Mouse (Mus musculus) olfactory bulb, adult 2 months (tissue): ENCODE data around the gene Rps19. TPM values are rescaled to one million over a fixed set of nuclear protein-coding genes. Genes with fewer than 3 reads are reported as not detected.
A peak's percentile ranks its signal among the peaks of the same experiment; 100 is the strongest.

Experiments used
- H3K27ac ChIP-seq: fragments of 200-500 bp; 2 replicates; pipeline ENCODE4 v1.5.1; 2012; ENCODE audit warnings: low read depth, low read length; ENCODE audit not compliant: insufficient read depth
- H3K4me1 ChIP-seq: fragments of 200-500 bp; 2 replicates; pipeline ENCODE4 v1.6.1; 2012; ENCODE audit warnings: low read length; ENCODE audit not compliant: control insufficient read depth, insufficient read depth
- H3K4me3 ChIP-seq: fragments of 200-500 bp; 2 replicates; pipeline ENCODE4 v1.5.1; 2012; ENCODE audit warnings: mild to moderate bottlenecking, low read depth, low read length, moderate library complexity; ENCODE audit not compliant: insufficient read depth
- CTCF ChIP-seq: fragments of 200-500 bp; IDR thresholded peaks from 2 replicates; pipeline ENCODE4 v1.5.1; 2012; ENCODE audit warnings: low read depth, mild to moderate bottlenecking, low read length, moderate library complexity; ENCODE audit not compliant: insufficient read depth
- POLR2A ChIP-seq: fragments of 200-500 bp; IDR thresholded peaks from 2 replicates; pipeline ENCODE4 v1.6.1; 2012; ENCODE audit warnings: mild to moderate bottlenecking, low read depth, low read length, moderate library complexity; ENCODE audit not compliant: insufficient read depth
- WGBS: fragments of 180-500 bp; shearing (Covaris S2); methylation state at CpG from one replicate; pipeline ENCODE4 v1.1.7; 2018; 5-methylcytosine and 5-hydroxymethylcytosine counted together
- polyA plus RNA-seq: library from polyadenylated mRNA; stranded (reverse); fragments of >200 nt; gene quantifications from 2 replicates; pipeline ENCODE4 v1.2.4, GENCODE M21; 2012; ENCODE audit warnings: low replicate concordance; ENCODE audit not compliant: missing spikeins, insufficient read depth, insufficient read length

Rps19 gene
- polyA plus RNA-seq, 1 experiment = 1,132 TPM

- WGBS = 77% methylated on average over 5 of the region's 5 CpGs
Measured at GRCm38 (mm10) chr7:24897959-24898358, 13.8 kb downstream of the Rps19 start.

GRCm38 (mm10) chr7:24901114-24901513 is 16.9 kb downstream of the Rps19 start:
- peaks cover 10% of the 10 kb centered on the region for H3K4me1 ChIP-seq
- no peak overlapping the region for H3K27ac ChIP-seq
- TF ChIP-seq CTCF = no peak
- TF ChIP-seq POLR2A = no peak
- 83% methylated on average over 6 of the region's 6 CpGs for WGBS
- H3K4me3 ChIP-seq = no peak overlapping the region

More at GRCm38 (mm10) chr7:24897959-24898358, 13.8 kb downstream of the Rps19 start:
- Histone ChIP-seq H3K4me1 (peaks cover 2% of the 10 kb centered on the region; the same call in 1 of the 2 replicates), H3K27ac (no peak overlapping the region), H3K4me3 (no peak overlapping the region)
- no peak for TF ChIP-seq CTCF
- no peak for TF ChIP-seq POLR2A

GRCm38 (mm10) chr7:24901842-24902241 is 17.7 kb downstream of the Rps19 start:
- H3K27ac ChIP-seq = peak overlapping the region; percentile 12; the same call in 1 of the 2 replicates
- no peak for TF ChIP-seq CTCF
- no peak for TF ChIP-seq POLR2A
- WGBS = 51% methylated on average over 1 of the region's 1 CpGs
- peaks cover 14% of the 10 kb centered on the region for H3K4me1 ChIP-seq
- no peak overlapping the region for H3K4me3 ChIP-seq

GRCm38 (mm10) chr7:24902264-24902629 is 18.1 kb downstream of the Rps19 start:
- WGBS = 65% methylated on average over 2 of the region's 2 CpGs
- Histone ChIP-seq H3K4me1 (peaks cover 18% of the 10 kb centered on the region), H3K27ac (peak overlapping the region; percentile 12; the same call in 1 of the 2 replicates), H3K4me3 (peak overlapping the region; percentile 71; the same call in 1 of the 2 replicates)
- no peak for TF ChIP-seq CTCF
- no peak for TF ChIP-seq POLR2A

GRCm38 (mm10) chr7:24902630-24903443 is 18.7 kb downstream of the Rps19 start, which contains the start of gene Arhgef1:
Gene Arhgef1, plus strand, starts transcription at chr7:24902912.
- TF ChIP-seq CTCF = no peak
- no peak for TF ChIP-seq POLR2A
- 8% methylated on average over 64 of the region's 68 CpGs for WGBS
- Histone ChIP-seq H3K27ac (peak within 1 kb of the TSS; percentile 12; the same call in 1 of the 2 replicates), H3K4me1 (peaks cover 24% of the 10 kb centered on the region), H3K4me3 (peak within 1 kb of the TSS; percentile 71)

- peaks cover 28% of the 10 kb centered on the region for H3K4me1 ChIP-seq
- WGBS = 17% methylated on average over 10 of the region's 10 CpGs
- H3K27ac ChIP-seq = no peak overlapping the region
- TF ChIP-seq POLR2A (no peak), CTCF (no peak)
- peak overlapping the region; percentile 71 for H3K4me3 ChIP-seq
Measured at GRCm38 (mm10) chr7:24903444-24903825, 19.3 kb downstream of the Rps19 start.

GRCm38 (mm10) chr7:24904070-24904483 is 19.9 kb downstream of the Rps19 start:
- TF ChIP-seq POLR2A (peak; percentile 41; the same call in 1 of the 2 replicates), CTCF (no peak)
- under 1% methylated on average over 24 of the region's 30 CpGs for WGBS
- H3K27ac ChIP-seq = peak overlapping the region; percentile 73; the same call in 1 of the 2 replicates
- peaks cover 28% of the 10 kb centered on the region for H3K4me1 ChIP-seq
- peak overlapping the region; percentile 71 for H3K4me3 ChIP-seq

GRCm38 (mm10) chr7:24904936-24905335 is 20.8 kb downstream of the Rps19 start:
- Histone ChIP-seq H3K4me3 (peak overlapping the region; percentile 37), H3K27ac (peak overlapping the region; percentile 23; the same call in 1 of the 2 replicates), H3K4me1 (peaks cover 28% of the 10 kb centered on the region)
- TF ChIP-seq POLR2A = no peak
- TF ChIP-seq CTCF = peak; percentile 41; the same call in 1 of the 2 replicates
- WGBS = 11% methylated on average over 3 of the region's 3 CpGs

GRCm38 (mm10) chr7:24906551-24906950 is 22.4 kb downstream of the Rps19 start:
- TF ChIP-seq CTCF (no peak), POLR2A (no peak)
- Histone ChIP-seq H3K4me1 (peaks cover 28% of the 10 kb centered on the region), H3K4me3 (peak overlapping the region; percentile 26), H3K27ac (peak overlapping the region; percentile 85)
- 20% methylated on average over 6 of the region's 6 CpGs for WGBS
